Mouse (Mus musculus): ENCODE measurements around the gene Gm6096. TPM values are rescaled to one million over a fixed set of nuclear protein-coding genes. Genes with fewer than 3 reads are reported as not detected.

The Gm6096 gene
- polyA plus RNA-seq, 1 experiment from 2014 or later: not detected

DNA sequence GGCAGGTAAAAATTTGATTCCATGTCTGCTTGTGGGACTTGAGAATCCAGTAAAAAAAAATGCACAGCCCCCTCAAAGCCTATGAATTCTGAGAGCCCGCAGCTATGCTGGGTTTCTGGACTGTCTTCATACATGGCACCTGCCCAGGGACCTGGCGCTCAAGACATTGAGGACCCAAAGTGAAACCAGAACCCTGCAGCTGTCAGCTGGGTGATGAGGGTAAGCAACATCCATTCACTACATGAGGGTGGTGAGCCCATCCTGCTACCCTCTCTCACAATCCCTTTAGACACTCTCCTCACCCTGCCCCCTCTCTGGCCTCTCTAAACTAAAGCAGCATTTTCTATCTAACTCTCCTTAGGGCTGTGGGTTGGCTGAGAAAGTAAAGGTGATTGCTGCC lies 26.8 kb downstream of the Gm6096 start:
- no peaks in the 10 kb centered on the region for H3K9me3 ChIP-seq
- H3K4me2 ChIP-seq (replicated peaks): no peak overlapping the region

DNA sequence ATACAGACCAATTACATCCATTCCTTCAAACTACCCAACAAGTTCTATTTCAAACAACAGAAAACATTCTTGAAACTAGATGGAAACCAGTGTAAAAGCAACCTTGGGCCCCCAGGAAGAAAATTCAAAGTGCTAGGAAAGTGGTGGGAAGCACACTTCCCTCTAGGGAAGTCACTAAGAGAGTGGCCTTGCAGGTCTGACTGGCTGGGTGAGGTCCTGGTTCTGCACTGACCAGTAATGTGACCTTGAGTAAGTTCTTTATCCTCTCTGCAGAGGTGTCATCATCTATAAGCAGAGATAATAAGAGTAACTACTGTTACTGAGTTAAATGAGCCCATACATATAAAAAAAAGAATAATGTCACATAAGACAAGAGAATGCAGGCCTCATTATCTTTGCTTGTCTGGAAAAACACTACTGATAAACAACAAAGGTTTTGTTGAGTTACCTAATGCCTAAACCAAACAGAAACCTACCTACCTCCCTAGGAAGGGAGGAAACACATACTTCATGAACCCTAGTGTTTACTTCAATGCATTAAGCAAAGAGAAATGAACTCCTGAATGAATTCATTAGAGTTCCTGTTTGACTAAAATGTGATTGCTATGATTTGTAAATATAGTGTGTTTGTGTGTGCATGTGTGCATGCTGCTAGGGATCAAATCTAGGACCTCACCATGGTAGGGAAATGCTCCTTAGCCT lies 39.8 kb downstream of the Gm6096 start:
- Histone ChIP-seq H3K36me3 (no peaks in the 10 kb centered on the region), H3K4me2 (replicated peaks) (no peak overlapping the region), H3K4me3 (replicated peaks) (no peak overlapping the region), H3K9ac (no peak overlapping the region), H3K9me3 (no peaks in the 10 kb centered on the region), H3K4me1 (replicated peaks) (no peaks in the 10 kb centered on the region), H3K27me3 (replicated peaks) (no peaks in the 10 kb centered on the region), H3K27ac (no peak overlapping the region)
- no peak for ATAC-seq

More for the DNA sequence above, 26.8 kb downstream of the Gm6096 start:
- no peaks in the 10 kb centered on the region for H3K4me1 ChIP-seq (replicated peaks)
- H3K36me3 ChIP-seq: no peaks in the 10 kb centered on the region
- H3K4me3 ChIP-seq (replicated peaks): no peak overlapping the region
- H3K27me3 ChIP-seq (replicated peaks): no peaks in the 10 kb centered on the region
- WGBS: 97% methylated on average over 2 of the region's 2 CpGs
- no peak overlapping the region for H3K9ac ChIP-seq
- no peak for ATAC-seq
- H3K27ac ChIP-seq: no peak overlapping the region

DNA sequence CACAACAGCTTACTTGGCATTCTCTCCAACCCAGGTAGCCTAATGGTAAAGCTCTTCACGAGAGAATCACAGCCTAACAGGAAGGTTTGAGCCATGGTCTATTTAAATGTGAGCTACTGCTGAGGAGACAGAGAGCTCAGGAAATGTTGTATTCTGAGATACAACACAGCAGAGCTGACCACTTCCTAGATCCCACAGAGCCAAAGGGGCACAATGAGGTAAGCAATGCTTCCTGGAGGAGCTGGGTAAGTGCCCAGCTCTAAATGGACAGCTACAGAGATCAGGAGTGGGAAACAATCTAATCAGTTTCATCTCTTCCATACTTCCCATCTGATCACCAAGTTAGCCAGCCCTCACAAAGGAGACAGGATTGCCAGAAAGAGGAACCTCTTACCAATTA lies 40.4 kb downstream of the Gm6096 start:
- no peak overlapping the region for H3K27ac ChIP-seq
- H3K9me3 ChIP-seq: no peaks in the 10 kb centered on the region
- H3K9ac ChIP-seq: no peak overlapping the region
- no peaks in the 10 kb centered on the region for H3K4me1 ChIP-seq (replicated peaks)
- no peak overlapping the region for H3K4me3 ChIP-seq (replicated peaks)
- H3K27me3 ChIP-seq (replicated peaks): no peaks in the 10 kb centered on the region
- no peak overlapping the region for H3K4me2 ChIP-seq (replicated peaks)
- no peaks in the 10 kb centered on the region for H3K36me3 ChIP-seq
- ATAC-seq: no peak
- 69% methylated on average over 1 of the region's 1 CpGs for WGBS

DNA sequence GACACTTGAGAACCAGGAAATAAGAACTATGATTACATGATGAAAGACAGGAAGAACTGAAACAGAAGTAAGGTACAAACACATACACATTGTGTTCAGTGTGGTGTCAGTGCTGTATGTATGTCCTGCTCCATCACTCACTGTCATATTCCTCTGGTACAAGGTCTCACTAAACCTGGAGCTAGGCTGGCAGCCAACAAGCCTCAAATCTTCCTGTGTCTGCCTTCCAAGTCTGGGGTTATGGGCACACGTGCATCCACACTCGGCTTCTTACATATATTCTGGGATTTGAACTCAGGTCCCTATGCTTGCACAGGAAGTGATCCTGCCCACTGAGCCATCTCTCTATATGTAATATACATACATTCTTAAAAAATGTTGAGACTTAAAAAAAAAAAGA lies 41.8 kb downstream of the Gm6096 start:
- no peaks in the 10 kb centered on the region for H3K9me3 ChIP-seq
- WGBS: 79% methylated on average over 2 of the region's 2 CpGs
- H3K27ac ChIP-seq: no peak overlapping the region
- H3K4me3 ChIP-seq (replicated peaks): no peak overlapping the region
- H3K27me3 ChIP-seq (replicated peaks): no peaks in the 10 kb centered on the region
- H3K36me3 ChIP-seq: no peaks in the 10 kb centered on the region
- ATAC-seq: no peak
- H3K9ac ChIP-seq: no peak overlapping the region
- no peak overlapping the region for H3K4me2 ChIP-seq (replicated peaks)
- H3K4me1 ChIP-seq (replicated peaks): no peaks in the 10 kb centered on the region

DNA sequence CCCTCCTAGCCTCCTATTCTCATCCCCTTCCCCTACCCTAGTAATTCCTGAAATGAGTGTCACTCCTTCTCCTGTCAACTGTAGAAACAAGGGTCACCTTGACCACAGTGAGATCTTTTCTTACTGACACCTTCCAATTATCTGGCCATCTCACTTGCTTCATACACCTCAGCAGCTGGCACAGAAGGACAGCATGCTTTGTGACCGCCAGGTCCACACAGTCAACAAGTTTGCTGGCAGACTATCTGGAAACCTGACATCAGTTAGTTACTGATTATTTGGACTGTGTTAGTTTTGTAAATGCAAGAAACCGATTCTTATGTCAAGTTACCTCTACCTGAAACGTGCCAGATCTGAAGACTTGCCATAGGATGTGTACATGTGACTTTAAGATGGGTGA lies 45.3 kb downstream of the Gm6096 start:
- Histone ChIP-seq H3K4me2 (replicated peaks) (no peak overlapping the region), H3K36me3 (no peaks in the 10 kb centered on the region), H3K9me3 (no peaks in the 10 kb centered on the region), H3K27me3 (replicated peaks) (no peaks in the 10 kb centered on the region), H3K9ac (no peak overlapping the region), H3K4me3 (replicated peaks) (no peak overlapping the region), H3K4me1 (replicated peaks) (0 out of 2 replicates have a peak, but pooled peaks cover 3% of the 10 kb centered on the region), H3K27ac (no peak overlapping the region)
- 86% methylated on average over 3 of the region's 3 CpGs for WGBS
- ATAC-seq: no peak

DNA sequence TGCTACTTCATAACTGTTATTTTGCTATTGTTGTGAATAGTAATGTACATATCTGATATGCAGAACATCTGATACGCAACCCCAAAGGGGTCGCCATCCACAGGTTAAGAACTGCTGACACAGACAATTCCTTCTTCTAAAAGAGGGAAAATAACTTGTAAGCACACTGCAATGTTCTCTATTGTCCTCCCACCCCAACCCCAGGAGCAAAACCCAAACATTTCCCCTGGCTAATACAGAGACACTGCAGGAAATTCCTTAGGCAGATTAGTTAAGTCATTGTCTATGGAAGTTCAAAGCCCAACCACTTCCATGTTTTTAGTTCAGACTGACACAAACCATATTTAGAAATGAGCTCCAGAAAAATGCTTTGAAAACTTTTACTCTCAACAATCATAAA lies 48.0 kb downstream of the Gm6096 start:
- H3K9me3 ChIP-seq: no peaks in the 10 kb centered on the region
- WGBS: 84% methylated on average over 2 of the region's 2 CpGs
- 0 out of 2 replicates have a peak, but pooled peaks cover 3% of the 10 kb centered on the region for H3K4me1 ChIP-seq (replicated peaks)
- peaks cover 5% of the 10 kb centered on the region; the same call in 1 of the 2 replicates for H3K36me3 ChIP-seq
- no peak overlapping the region for H3K4me2 ChIP-seq (replicated peaks)
- no peaks in the 10 kb centered on the region for H3K27me3 ChIP-seq (replicated peaks)
- H3K27ac ChIP-seq: no peak overlapping the region
- H3K4me3 ChIP-seq (replicated peaks): no peak overlapping the region
- no peak overlapping the region for H3K9ac ChIP-seq
- ATAC-seq: no peak

Other genes starting within 250 kb of the Gm6096 start
- gene Scgb2b27, start 237.1 kb upstream of the Gm6096 start, polyA plus RNA-seq (2015; fragmentation: Nextera tagmentation; extraction: Ambion mirVana): not detected in 2 replicates
- gene Scgb1b27, start 229.6 kb upstream of the Gm6096 start, polyA plus RNA-seq (2015; fragmentation: Nextera tagmentation; extraction: Ambion mirVana): not detected in 2 replicates
- not detected in 2 replicates for gene Scgb1b30, start 155.6 kb upstream of the Gm6096 start, polyA plus RNA-seq (2015; fragmentation: Nextera tagmentation; extraction: Ambion mirVana)
- gene Wtip, start 117.8 kb upstream of the Gm6096 start, polyA plus RNA-seq (2015; fragmentation: Nextera tagmentation; extraction: Ambion mirVana): 4.0 and 4.7 TPM in 2 replicates
- 156 and 168 TPM in 2 replicates for gene Uba2, start 81.4 kb upstream of the Gm6096 start, polyA plus RNA-seq (2015; fragmentation: Nextera tagmentation; extraction: Ambion mirVana)
- 55.9 TPM in 2 replicates for gene Pdcd2l, start 54.4 kb upstream of the Gm6096 start, polyA plus RNA-seq (2015; fragmentation: Nextera tagmentation; extraction: Ambion mirVana)
- 421 and 423 TPM in 2 replicates for gene Gpi1, start 20.7 kb upstream of the Gm6096 start, polyA plus RNA-seq (2015; fragmentation: Nextera tagmentation; extraction: Ambion mirVana)
- 23.8 and 28.7 TPM in 2 replicates for gene 4931406P16Rik, start 62.5 kb downstream of the Gm6096 start, polyA plus RNA-seq (2015; fragmentation: Nextera tagmentation; extraction: Ambion mirVana)
- gene Lsm14a, start 142.3 kb downstream of the Gm6096 start, polyA plus RNA-seq (2015; fragmentation: Nextera tagmentation; extraction: Ambion mirVana): 71.6 and 75.9 TPM in 2 replicates